Mouse (Mus musculus): ENCODE data around the gene Eaf2. TPM values are rescaled to one million over a fixed set of nuclear protein-coding genes. Genes with fewer than 3 reads are reported as not detected.

The Eaf2 gene
- total and polyA plus RNA-seq, 3 experiments = 0.27 to 0.68 TPM; not detected in 1

DNA sequence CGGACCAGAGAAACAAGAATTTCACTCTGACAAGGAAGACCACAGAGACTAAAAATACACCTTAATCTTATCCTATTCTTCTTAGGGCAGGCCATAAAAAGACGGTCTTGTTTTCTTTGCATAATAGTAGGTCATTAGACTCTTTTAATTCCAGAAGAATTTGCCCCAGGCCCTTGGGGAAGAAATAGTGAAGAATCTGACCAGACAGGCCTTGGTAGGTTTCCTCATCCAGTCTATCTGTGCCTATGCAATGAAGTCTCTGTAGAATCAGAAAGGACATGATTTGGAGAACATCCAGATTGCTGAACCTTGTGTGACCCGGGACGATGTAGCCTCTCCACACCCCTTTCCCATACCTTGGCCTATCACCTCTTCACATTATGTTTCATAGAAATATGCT is 84.6 kb downstream of the Eaf2 start:
- Histone ChIP-seq H3K36me3 (ENCODE audit: control insufficient read depth in 1 of 2, insufficient read depth in 2 of 2, low read length in 2 of 2) (no peaks in the 10 kb centered on the region), H3K9ac (ENCODE audit: control insufficient read depth, low read depth, low read length, poor library complexity, severe bottlenecking) (no peak overlapping the region), H3K79me2 (ENCODE audit: control insufficient read depth, insufficient read depth, low read length, poor library complexity) (no peaks in the 10 kb centered on the region), H3K9me3 (replicated peaks; ENCODE audit: insufficient read depth, low read length) (no peaks in the 10 kb centered on the region), H3K27me3 (ENCODE audit: control insufficient read depth in 1 of 2, insufficient read depth in 2 of 2, low read length in 2 of 2) (peaks cover 4 to 6% of the 10 kb centered on the region in 2 experiments; a peak in 3 of 4 replicates), H3K4me3 (ENCODE audit: control insufficient read depth in 1 of 2, insufficient read depth in 1 of 2, low read depth in 2 of 2, low read length in 2 of 2) (no peak overlapping the region), H3K4me1 (ENCODE audit: control insufficient read depth in 1 of 2, insufficient read depth in 2 of 2, low read length in 2 of 2) (no peaks in the 10 kb centered on the region), H3K27ac (ENCODE audit: control insufficient read depth, low read depth, low read length) (no peak overlapping the region)
- TF ChIP-seq ELF1 (IDR thresholded peaks at IDR 0.05; ENCODE audit: low read depth, low read length) = no peak
- no peak for TF ChIP-seq BHLHE40 (IDR thresholded peaks at IDR 0.05; ENCODE audit: borderline replicate concordance, low read depth, low read length)
- TF ChIP-seq TBP (IDR thresholded peaks at IDR 0.05; ENCODE audit: low read depth, low read length) = no peak
- no peak for DNase-seq (ENCODE audit: low read depth, low spot score)

DNA sequence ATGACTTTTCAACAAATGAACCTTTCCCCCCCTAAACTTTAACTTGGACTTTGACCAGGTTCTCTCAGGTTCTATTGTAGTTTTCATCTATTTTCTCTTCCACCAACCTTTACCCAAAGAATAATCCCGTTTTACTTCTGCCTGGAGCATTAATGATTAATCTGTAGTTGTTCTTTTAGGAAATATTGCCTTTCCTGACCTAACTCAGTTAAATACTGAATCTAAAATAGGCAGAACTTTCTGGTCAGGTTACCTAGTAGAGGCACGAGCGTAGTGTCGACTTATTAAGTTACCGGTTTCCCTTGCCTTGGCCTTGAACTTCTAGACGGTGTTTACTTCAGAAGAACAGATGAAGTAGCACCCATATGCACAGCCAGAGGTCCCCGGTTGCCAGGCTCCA is 88.3 kb downstream of the Eaf2 start:
- no peaks in the 10 kb centered on the region for H3K36me3 ChIP-seq (ENCODE audit: control insufficient read depth in 1 of 2, insufficient read depth in 2 of 2, low read length in 2 of 2)
- H3K4me3 ChIP-seq (ENCODE audit: control insufficient read depth in 1 of 2, insufficient read depth in 1 of 2, low read depth in 2 of 2, low read length in 2 of 2) = no peak overlapping the region
- peaks cover 4 to 6% of the 10 kb centered on the region in 2 experiments; a peak in 3 of 4 replicates for H3K27me3 ChIP-seq (ENCODE audit: control insufficient read depth in 1 of 2, insufficient read depth in 2 of 2, low read length in 2 of 2)
- H3K27ac ChIP-seq (ENCODE audit: control insufficient read depth, low read depth, low read length) = no peak overlapping the region
- H3K9ac ChIP-seq (ENCODE audit: control insufficient read depth, low read depth, low read length, poor library complexity, severe bottlenecking) = no peak overlapping the region
- TF ChIP-seq BHLHE40 (IDR thresholded peaks at IDR 0.05; ENCODE audit: borderline replicate concordance, low read depth, low read length) (no peak), MAX (IDR thresholded peaks at IDR 0.05; ENCODE audit: low read length) (no peak), GABPA (IDR thresholded peaks at IDR 0.05; ENCODE audit: low read depth, low read length) (no peak), CTCF (IDR thresholded peaks at IDR 0.05 in 2 of 3, conservative IDR thresholded peaks at IDR 0.05 in 1 of 3; ENCODE audit: control insufficient read depth in 1 of 3, insufficient read depth in 1 of 3, low read depth in 2 of 3, low read length in 3 of 3, poor library complexity in 1 of 3, severe bottlenecking in 1 of 3) (no peak)
- no peak for DNase-seq (ENCODE audit: low read depth, low spot score)
- H3K4me1 ChIP-seq (ENCODE audit: control insufficient read depth in 1 of 2, insufficient read depth in 2 of 2, low read length in 2 of 2) = no peaks in the 10 kb centered on the region
- H3K9me3 ChIP-seq (replicated peaks; ENCODE audit: insufficient read depth, low read length) = no peaks in the 10 kb centered on the region
- no peaks in the 10 kb centered on the region for H3K79me2 ChIP-seq (ENCODE audit: control insufficient read depth, insufficient read depth, low read length, poor library complexity)

DNA sequence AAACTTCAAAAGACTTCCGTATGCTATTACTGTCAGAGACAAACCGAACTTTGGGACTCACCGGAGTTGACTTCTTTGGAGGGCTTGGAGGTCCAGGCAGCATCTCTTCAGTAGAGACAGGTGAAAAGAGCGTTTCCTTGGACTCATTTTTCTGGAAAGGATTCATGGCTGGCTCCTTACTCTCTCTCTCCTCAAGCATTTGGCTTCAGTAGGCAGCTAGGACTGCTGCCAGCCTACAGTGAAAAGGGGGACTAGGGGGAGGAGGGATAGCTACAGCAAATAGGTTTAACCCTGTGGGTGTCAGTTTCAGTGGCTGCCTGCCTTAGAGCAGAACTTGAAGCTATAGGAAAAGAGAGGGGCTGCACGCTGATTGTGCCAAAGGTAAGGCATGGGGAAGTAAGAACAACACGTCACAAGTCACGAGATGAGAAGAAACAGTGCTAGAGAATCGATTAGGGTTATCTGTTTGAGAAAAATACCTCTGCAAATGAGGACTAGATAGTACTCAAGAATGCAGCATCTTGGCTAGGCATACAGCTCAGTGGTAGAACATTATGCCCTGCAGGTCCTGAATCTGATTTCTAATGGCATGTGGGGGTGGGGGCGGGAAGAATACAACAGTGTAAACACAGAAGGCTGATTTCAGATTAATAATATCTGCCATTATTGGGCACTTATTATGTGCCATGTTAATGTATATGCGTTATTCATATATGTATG is 90.0 kb downstream of the Eaf2 start, which contains the start of gene Slc15a2:
TSS of gene Slc15a2 (minus strand) at position 369 of the 720 bp plus-strand sequence.
- H3K36me3 ChIP-seq (ENCODE audit: control insufficient read depth in 1 of 2, insufficient read depth in 2 of 2, low read length in 2 of 2) = no peaks in the 10 kb centered on the region
- TF ChIP-seq MYC (IDR thresholded peaks at IDR 0.05; ENCODE audit: low read depth, low read length) (no peak), JUND (IDR thresholded peaks at IDR 0.05; ENCODE audit: low read depth, low read length) (no peak), KAT2A (conservative IDR thresholded peaks at IDR 0.05; ENCODE audit: low read depth, low read length) (no peak), MAFK (IDR thresholded peaks at IDR 0.05; ENCODE audit: borderline replicate concordance, low read depth, low read length) (no peak), ZC3H11A (IDR thresholded peaks at IDR 0.05; ENCODE audit: low read depth, low read length) (no peak), UBTF (IDR thresholded peaks at IDR 0.05; ENCODE audit: borderline replicate concordance, insufficient read depth, low read depth, low read length) (no peak), NRF1 (IDR thresholded peaks at IDR 0.05; ENCODE audit: insufficient read depth, low read depth, low read length, poor library complexity, severe bottlenecking) (no peak), MEF2A (IDR thresholded peaks at IDR 0.05; ENCODE audit: extremely low read depth, insufficient replicate concordance, low read depth, low read length, poor library complexity, severe bottlenecking) (no peak), GATA1 (IDR thresholded peaks at IDR 0.05; ENCODE audit: low read depth, low read length) (no peak), ELF1 (IDR thresholded peaks at IDR 0.05; ENCODE audit: low read depth, low read length) (no peak), ETS1 (IDR thresholded peaks at IDR 0.05; ENCODE audit: low read depth, low read length) (no peak), MXI1 (IDR thresholded peaks at IDR 0.05; ENCODE audit: low read depth, low read length) (no peak), MAZ (IDR thresholded peaks at IDR 0.05; ENCODE audit: low read depth, low read length) (no peak), RCOR1 (IDR thresholded peaks at IDR 0.05; ENCODE audit: low read depth, low read length) (no peak), ZMIZ1 (IDR thresholded peaks at IDR 0.05; ENCODE audit: low read depth, low read length) (no peak), ZNF384 (IDR thresholded peaks at IDR 0.05; ENCODE audit: low read depth, low read length) (no peak), POLR2AphosphoS5 (IDR thresholded peaks at IDR 0.05; ENCODE audit: borderline replicate concordance, low read depth, low read length) (no peak)
- H3K9ac ChIP-seq (ENCODE audit: control insufficient read depth, low read depth, low read length, poor library complexity, severe bottlenecking) = no peak within 1 kb of the TSS
- H3K9me3 ChIP-seq (replicated peaks; ENCODE audit: insufficient read depth, low read length) = no peaks in the 10 kb centered on the region
- H3K4me3 ChIP-seq (ENCODE audit: control insufficient read depth in 1 of 2, insufficient read depth in 1 of 2, low read depth in 2 of 2, low read length in 2 of 2) = no peak within 1 kb of the TSS
- no peak for DNase-seq (ENCODE audit: low read depth, low spot score)
- H3K27ac ChIP-seq (ENCODE audit: control insufficient read depth, low read depth, low read length) = no peak within 1 kb of the TSS
- H3K4me1 ChIP-seq (ENCODE audit: control insufficient read depth in 1 of 2, insufficient read depth in 2 of 2, low read length in 2 of 2) = no peaks in the 10 kb centered on the region
- peaks cover 2 to 4% of the 10 kb centered on the region in 2 experiments; a peak in 3 of 4 replicates for H3K27me3 ChIP-seq (ENCODE audit: control insufficient read depth in 1 of 2, insufficient read depth in 2 of 2, low read length in 2 of 2)
- H3K79me2 ChIP-seq (ENCODE audit: control insufficient read depth, insufficient read depth, low read length, poor library complexity) = no peaks in the 10 kb centered on the region
